Mouse (Mus musculus) left cerebral cortex, adult 18-20 months (tissue): ENCODE results near the gene Serpinb2. TPM values are rescaled to one million over a fixed set of nuclear protein-coding genes. Genes with fewer than 3 reads are reported as not detected.

Experiments
- DNase-seq, 2 experiments: peaks; one replicate each; pipeline ENCODE4 v3.0.0; 2021 to 2022; ENCODE audit warnings: low spot score in 2 of 2, mixed read lengths in 1 of 2
- long read RNA-seq, 2 experiments: library from polyadenylated mRNA; stranded (forward); transcript quantifications; one replicate each; pipeline ENCODE4 v2.0.0; 2021
- total RNA-seq, 2 experiments: library from RNA; stranded (reverse); gene quantifications; 2 replicates each; pipeline ENCODE4 v1.2.3; 2021

Serpinb2 gene
- total RNA-seq, result under 1 TPM in 1 of 2 experiments, not detected in 1; 0.23 TPM
- long read RNA-seq, experiment 1, result 0 reads
- long read RNA-seq, experiment 2, result 0 reads

GRCm38 (mm10) chr1:107511252-107511651 is at the start of gene Serpinb2:
TSS of gene Serpinb2 (plus strand) at chr1:107511423.
- DNase-seq, result no peak

GRCm38 (mm10) chr1:107479909-107480308 is 31.3 kb upstream of the Serpinb2 start:
- DNase-seq, result no peak

GRCm38 (mm10) chr1:107481452-107481851 is 29.8 kb upstream of the Serpinb2 start:
- peak; percentile 81 to 84 for DNase-seq

DNA sequence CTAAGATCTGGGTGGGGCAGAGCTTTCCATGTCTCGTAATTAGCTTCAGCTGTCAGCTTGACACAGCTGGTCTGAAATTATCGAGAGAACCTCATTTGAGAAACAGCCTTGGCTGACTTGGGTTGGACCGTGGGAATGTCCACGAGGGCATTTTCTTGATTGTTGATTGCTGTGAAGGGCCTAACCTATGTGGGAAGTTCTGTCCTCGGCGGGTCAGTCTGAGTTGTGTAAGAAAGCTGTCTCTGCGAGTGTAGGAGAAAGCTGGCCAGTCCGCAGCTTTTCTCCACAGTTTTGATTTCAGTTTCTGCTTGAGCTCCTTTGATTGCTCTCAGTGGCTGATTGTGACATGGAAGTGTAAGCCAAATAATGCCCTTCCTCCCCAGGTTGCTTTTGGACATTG is 21.6 kb upstream of the Serpinb2 start:
- DNase-seq, result no peak

GRCm38 (mm10) chr1:107496789-107497188 is 14.4 kb upstream of the Serpinb2 start:
- DNase-seq, result no peak

DNA sequence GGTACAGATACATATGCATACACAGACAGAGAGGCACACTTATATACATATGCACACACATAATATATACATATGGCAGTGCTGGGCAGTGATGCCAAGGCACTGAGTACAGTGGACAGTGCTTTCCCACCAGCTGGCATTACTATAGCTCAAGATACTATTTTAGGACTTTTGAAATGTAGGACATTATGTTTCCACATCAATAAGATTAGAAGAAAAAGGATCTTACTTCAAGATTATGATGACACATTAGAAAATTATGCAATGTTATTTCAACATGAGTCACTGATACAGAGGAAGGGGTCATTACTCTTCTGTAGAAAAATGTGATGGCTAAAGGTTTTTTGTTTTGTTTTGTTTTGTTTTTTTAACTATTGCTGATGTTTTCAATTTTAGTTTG is 9.2 kb upstream of the Serpinb2 start:
- DNase-seq, result no peak

- no peak for DNase-seq
Observed at GRCm38 (mm10) chr1:107503294-107503693, 7.9 kb upstream of the Serpinb2 start.

- DNase-seq, result no peak
Observed at GRCm38 (mm10) chr1:107505898-107506562, 5.2 kb upstream of the Serpinb2 start.

DNA sequence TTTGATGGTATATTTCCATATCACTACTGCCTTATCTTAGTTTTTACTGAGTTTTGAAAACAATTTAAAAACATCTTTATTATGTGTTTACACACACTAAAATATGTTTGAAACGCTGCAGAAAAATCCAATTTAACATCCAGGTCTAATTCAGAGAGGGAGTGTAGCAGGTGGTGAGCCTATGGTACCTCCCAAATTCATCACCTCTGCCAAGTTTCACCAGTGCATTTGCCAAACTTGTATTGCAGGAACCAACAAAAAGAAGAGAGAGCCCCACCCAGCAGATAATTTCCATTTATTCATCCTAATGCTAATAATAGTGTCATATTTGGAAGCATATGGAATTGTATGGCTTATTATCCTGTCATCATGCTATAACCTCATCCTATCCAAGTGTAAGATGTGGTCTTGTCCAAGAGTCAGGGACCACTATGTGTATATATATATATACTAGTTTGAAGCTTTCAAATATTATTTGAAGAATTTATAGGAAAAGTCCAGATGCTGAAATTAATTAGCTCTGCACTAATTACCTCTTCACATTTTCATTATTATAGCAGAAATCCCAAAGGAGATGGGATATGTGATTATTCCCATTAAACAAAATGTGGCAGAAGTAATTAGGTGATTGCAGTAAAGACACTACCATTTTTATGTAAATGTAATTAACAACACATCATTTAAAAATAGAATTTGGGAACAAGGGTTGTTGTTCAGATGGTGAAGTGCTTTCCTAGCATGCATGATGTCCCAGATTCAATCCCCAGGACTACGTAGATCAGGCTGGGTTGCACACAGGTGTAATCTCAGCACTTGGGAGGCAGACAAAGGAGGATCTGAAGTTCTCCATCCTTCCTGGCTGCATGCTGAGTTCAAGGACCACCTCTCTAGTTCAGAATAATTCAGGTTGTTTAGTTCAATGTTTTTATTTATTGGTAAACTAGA is 1.2 kb downstream of the Serpinb2 start:
- no peak for DNase-seq

- DNase-seq, result no peak
Observed at GRCm38 (mm10) chr1:107513530-107513929, 2.3 kb downstream of the Serpinb2 start.

DNA sequence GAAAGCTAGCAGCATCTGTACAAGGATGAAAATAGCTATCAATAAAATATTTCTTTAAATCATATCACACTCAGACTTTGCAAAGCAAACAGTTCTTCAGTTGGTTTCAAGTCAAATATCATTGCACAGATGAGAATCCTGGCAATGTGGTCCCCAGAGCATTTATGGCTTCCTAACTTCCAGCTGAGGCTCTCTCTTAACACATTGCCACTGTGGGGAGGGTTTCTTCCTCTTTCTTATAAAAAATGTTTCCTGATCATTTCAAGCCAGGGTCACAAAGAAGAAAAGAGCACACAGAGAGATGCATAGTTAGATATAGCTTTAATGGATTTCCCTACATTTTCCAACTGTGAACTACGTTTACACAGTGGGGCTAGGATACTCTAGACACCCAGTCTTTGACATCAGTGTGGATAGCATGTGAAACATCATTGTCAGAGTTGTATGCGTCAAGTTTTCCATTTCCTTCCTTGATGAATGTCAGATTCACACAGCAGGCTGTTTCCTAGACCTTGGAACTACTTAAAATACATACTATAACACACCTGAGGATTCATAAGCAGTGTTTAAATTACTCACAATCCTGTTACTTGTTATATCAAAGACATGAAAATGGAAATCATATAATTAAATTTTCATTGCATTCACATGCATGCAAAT is 4.7 kb downstream of the Serpinb2 start:
- DNase-seq, result no peak

DNA sequence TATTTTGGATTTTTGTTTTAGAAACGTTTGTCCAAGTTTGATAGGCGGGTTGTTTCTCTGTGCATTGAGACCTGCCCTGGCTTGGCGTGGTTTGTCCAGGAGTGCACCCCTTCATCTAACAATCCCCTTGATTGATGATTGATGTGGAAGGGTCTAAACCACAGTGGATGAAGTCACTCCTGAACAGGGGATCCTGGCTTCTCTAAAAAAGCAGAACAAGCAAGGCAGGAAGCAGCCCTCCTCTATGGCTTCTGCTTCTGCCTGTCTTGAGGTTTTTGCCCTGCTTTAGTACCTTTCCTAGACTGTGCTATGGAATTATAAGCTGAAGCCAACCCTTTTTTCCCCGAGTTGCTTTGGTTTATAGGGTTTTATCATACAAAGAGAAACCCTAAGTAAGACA is 14.4 kb downstream of the Serpinb2 start:
- DNase-seq, result no peak

DNA sequence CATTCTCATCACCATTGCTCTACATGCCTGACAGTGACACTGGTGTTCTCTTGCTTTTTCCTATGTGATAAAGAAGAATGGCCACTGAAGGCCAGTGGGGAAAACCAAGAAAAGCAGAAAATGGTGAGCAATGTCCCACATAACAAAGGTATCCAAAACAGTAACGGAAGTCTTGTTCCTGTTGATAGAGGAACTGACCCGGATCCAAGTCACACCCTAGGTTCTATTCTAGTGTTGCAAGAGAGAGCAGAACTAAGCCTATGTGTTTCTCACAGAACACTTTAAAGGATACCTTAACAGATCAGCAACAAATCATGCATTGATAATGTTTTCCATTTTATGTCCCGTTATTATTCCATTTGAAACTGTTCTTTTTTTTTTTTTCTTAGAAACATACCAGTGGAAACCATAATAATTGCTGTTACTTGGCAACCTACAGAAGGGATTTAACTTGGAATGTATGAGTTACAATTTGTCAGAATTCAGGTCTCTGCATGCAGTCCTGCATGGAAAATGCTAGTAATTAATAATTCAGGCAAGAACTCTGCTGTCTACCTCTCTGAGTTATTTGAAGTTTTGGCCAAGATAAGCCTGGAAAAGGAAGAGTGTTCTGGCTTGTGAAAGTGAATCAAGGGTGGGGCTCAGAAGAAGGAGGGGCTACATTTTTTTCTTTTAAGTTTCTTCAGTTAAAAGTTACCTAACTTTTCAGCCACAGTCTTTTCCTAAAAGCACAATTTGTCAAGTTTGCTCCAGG is 17.3 kb downstream of the Serpinb2 start:
- DNase-seq, result no peak

DNA sequence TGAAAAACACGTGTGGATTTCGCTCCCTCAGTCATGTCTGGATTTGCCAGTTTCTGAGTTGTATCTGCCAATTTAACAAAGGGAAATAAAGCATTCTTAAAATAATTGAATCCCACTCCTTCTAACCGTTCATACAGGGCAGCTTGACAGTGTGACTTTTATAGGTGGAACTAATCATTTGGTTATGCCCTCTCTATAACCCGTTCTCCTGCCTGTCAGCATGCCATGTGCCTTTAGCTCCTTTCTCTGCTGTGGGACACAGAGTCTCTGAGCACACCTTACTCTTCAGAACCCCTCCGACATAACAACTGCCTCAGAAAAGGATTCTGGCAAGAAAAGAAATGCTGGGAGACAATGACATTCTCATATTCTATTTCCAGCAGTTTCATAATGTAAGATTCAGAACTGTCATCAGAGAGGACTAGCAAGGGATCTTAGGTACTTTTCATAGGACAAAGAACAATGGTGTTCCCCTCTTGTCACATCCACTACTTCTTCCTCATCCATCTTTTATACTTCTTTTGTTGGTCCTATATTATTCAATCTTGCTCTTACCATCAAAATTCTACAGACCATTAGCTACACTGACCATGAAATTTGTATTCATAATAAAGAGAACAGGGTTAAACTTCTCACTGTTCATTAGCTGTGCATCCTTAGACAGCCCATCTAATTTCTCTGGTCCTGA is 18.3 kb downstream of the Serpinb2 start:
- DNase-seq, result no peak

DNA sequence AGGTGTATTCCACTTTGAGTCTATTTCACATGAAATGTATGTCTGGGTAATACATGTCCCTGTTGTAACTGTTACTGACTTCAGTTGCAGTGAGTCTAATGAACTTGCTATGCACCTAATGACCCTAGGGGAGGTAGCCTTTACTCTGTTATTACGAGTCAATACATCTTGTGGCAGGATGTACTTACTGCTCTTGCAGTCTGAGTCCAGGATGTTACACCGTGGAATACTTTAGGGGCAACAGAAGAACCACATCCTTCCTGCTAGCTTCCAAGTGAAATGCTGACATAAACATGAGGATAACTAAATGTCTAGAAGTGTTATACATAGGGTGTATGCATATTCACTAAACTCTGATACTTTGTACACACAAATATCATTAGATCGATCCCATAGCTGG is 22.5 kb downstream of the Serpinb2 start:
- DNase-seq, result no peak

GRCm38 (mm10) chr1:107537435-107537834 is 26.2 kb downstream of the Serpinb2 start:
- no peak for DNase-seq

GRCm38 (mm10) chr1:107559494-107559893 is 48.3 kb downstream of the Serpinb2 start:
- DNase-seq, result no peak

GRCm38 (mm10) chr1:107562110-107562509 is 50.9 kb downstream of the Serpinb2 start:
- DNase-seq, result no peak

- DNase-seq, result no peak
Observed at GRCm38 (mm10) chr1:107565644-107566043, 54.4 kb downstream of the Serpinb2 start.

GRCm38 (mm10) chr1:107576094-107576493 is 64.9 kb downstream of the Serpinb2 start:
- DNase-seq, result no peak
